Mouse (Mus musculus) cerebral cortex, adult 2 months (tissue): ENCODE measurements around the gene Gm6583.

Experiments
- WGBS: fragments of 180-500 bp; shearing (Covaris S2); methylation state at CpG from one replicate; pipeline ENCODE4 v1.1.7; 2018; 5-methylcytosine and 5-hydroxymethylcytosine counted together

Gm6583 gene

GRCm38 (mm10) chr5:112368666-112369065, 12.8 kb upstream of the Gm6583 start:
- WGBS: 69% methylated on average over 10 of the region's 10 CpGs

DNA sequence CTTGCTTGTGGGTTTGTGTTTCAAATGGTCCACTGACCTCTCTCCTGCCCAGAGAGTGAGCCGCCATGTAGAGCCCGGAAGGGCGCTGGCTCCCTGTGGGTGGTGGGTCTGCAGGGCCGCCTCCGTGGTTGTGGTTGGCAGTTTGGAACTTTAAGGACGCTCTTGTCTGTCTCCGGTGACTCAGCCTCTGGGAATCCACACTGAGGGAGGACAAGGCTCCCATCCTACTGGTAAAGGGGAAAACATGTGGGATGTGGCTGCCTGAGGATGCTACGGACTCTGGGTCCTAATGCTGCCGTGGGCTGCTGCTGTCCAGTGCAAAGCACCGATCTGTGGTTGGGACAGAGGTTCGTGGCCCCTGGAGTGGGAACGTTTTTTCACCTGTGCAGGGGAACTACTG, 12.1 kb upstream of the Gm6583 start:
- WGBS: 62% methylated on average over 12 of the region's 12 CpGs

GRCm38 (mm10) chr5:112367338-112367737, 11.5 kb upstream of the Gm6583 start:
- 66% methylated on average over 4 of the region's 4 CpGs for WGBS

GRCm38 (mm10) chr5:112366879-112367278, 11.0 kb upstream of the Gm6583 start:
- WGBS: 88% methylated on average over 6 of the region's 6 CpGs

- 83% methylated on average over 10 of the region's 10 CpGs for WGBS
Measured at GRCm38 (mm10) chr5:112364184-112364797, 8.5 kb upstream of the Gm6583 start.

DNA sequence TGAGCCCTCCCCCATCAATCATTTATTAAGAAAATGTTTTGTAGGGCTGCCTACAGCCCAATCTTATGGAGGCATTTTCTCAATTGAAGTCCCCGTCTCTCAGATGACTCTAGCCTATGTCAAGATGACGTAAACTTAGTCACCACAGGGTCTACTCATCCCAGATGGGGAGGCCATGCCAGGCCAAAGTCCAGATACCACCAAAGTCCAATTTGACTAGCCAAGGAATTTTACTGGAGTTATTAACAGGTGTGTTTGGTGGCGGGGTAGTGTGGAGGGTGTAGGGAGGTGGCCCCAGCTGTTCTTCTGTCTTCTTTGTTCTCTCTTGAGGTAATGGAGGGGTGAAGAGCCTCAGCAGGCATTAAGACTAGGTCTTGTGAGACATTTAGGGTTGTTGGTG, 4.2 kb upstream of the Gm6583 start:
- 97% methylated on average over 3 of the region's 3 CpGs for WGBS

GRCm38 (mm10) chr5:112359520-112359919, 3.7 kb upstream of the Gm6583 start:
- WGBS: 88% methylated on average over 4 of the region's 4 CpGs

- whole genome bisulfite sequencing: 84% methylated on average over 9 of the region's 9 CpGs
Measured at GRCm38 (mm10) chr5:112356322-112356721, 489 bp upstream of the Gm6583 start.

DNA sequence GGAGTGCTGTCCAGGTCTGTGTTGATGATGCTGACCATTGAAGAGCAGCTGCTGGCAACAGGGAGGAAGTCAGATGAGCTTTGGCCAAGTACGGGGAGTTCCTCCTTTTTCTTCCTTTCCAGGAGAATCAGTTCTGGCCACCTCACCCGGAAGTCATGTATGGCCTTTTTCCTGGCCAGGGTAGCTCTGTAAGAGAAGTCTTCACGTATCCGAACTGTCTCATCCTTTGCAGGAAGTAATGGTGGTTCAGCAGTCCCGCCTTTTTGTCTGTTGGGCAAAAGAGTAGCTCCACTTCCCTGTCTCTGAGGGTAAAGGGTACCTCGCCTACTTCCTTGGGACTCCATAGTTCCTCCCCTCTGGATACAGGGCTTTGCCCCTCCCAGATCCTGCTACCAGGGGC, 340 bp downstream of the Gm6583 start:
- 88% methylated on average over 6 of the region's 6 CpGs for WGBS

GRCm38 (mm10) chr5:112349169-112349568, 6.7 kb downstream of the Gm6583 start:
- 81% methylated on average over 8 of the region's 8 CpGs for WGBS

DNA sequence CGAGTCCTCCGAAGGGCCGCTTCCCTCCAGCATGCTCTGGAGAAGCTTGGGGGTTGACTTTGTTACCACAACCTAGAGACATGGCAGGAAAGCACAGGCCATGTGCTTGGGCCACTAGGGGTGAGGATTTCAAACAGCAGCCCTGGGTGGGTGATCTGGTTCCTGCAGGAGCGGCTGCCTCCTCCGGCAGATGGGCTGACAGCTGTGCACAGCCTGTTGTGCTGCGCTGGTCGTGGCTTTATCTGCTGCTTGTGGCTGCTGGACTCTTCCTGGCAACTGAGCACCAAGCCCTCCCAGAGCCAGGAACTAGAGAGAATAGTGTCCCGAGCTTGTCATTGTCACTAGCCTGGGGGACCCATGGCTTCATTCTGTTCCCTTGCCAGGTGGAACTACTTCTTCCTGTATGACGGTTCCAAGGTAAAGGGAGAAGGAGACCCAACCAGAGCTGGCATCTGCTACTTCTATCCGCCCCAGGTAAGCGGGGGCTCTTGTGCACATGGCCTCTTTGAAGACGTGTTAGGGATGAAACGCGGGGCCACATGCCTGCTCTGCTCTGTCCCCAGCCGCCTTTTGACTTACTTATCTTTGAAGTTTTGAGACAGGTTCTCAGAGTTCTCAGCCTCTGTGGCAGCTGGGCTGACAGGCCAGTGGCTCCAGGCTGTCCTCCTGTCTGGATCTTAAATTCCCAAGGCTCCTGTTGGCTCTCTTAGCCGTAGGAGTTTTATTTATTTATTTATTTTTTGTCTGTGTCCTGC, 9.4 kb downstream of the Gm6583 start:
- 77% methylated on average over 16 of the region's 16 CpGs for WGBS

DNA sequence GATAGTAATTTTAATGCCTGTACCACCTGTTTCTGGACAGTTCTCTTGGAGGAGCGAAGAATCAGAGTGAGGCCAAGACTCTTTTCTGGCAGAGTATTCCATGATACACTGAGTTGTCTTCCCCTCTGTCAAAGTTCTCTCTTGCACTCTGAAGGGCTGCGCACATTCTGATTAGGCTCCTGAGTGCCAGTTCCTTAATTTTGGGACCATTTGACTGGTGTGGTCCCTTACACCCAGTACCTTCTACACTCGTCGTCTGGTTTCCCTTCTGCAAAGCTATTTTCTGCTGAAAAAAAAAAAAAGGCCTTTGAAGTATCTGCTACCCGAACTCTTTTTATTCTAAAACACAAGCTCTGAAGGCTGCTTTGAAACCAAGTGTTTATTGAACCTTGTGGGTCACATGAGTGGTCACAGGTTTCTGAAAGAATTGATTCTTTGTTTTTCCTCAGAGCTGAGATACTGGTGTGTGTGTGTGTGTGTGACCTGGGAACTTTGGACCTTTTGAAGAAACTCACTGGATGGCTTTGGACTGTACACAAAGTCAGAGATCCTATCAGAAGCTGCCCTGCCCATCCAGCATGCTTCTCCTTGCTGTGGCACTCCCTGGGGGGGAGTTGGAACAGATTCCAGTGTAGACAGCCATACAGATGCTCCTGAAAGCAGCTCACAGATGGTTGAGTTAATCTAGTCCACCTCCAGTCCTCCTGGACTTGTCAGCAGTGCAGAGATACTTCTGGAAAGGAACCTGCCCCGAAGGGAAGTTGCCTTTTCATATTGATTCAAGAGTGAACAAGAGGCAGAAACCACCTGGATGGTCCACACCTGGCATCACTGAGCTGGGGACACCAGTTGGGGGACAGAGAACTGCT, 11.5 kb downstream of the Gm6583 start:
- 40% methylated on average over 6 of the region's 6 CpGs for WGBS

DNA sequence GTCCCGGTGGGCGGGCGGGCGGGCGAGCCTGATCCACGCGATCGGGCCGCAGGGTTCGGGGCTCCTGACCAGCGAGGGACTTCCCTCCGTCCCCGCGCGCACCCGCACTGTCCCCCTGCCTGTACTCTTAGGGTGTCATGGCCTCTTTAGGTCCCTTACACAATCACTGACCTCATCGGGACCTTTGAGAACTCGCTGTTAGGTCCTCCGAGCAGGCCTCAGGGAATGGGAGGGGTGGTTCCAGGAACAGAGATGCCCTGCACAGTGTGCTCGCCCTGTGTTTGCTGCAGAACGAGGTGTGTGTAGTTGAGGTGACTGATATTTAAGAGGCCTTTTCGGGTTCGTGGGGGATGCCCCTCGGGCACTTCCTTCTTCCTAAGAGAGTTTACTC, 12.6 kb downstream of the Gm6583 start:
- WGBS: under 1% methylated on average over 23 of the region's 24 CpGs

DNA sequence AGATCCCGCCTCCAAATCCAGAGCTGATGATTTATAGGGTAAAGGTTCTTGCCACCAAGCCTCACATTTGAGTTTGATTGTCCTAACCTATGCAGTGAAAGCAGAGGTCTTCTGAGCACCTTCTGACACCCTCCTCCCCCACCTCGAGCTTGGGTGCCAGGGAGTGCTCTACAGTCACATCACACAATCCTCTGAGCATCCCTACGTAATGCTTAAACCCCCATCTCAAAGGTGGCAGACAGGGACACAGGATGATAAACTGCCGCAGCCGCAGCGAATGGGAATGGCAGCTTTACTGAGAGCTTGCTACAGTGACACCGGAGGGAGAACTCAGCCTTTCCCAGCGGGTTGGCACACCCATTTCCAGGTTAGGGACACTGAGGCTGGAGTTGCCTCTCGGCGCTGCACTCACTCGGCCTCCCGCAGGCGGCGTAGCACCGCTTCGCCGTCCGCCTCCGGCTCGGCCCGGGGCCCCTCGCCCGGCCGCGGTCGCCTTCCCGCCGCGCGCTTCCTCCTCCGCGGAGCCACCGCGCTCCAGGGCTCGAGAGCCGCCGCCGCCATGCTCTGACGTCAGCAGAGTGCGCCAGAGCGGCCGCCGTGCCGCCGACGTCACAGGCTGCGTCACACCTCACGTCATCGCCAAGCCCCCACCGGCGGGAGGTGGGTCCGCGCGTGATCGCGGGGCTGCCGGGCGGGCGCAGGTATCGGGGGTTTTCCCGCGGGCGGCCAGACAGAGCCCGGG, 13.2 kb downstream of the Gm6583 start, which contains the start of the genes Srrd and Hps4:
Gene Srrd, minus strand, starts transcription at position 578 of the 742 bp plus-strand sequence.
Gene Hps4, plus strand, starts transcription at position 621 of the 742 bp plus-strand sequence.
- WGBS: 2% methylated on average over 64 of the region's 64 CpGs

GRCm38 (mm10) chr5:112339215-112339614, 16.6 kb downstream of the Gm6583 start:
- WGBS: 47% methylated on average over 7 of the region's 7 CpGs

- 90% methylated on average over 22 of the region's 22 CpGs for WGBS
Measured at GRCm38 (mm10) chr5:112337004-112337403, 18.8 kb downstream of the Gm6583 start.

GRCm38 (mm10) chr5:112335473-112335872, 20.4 kb downstream of the Gm6583 start:
- WGBS: 31% methylated on average over 2 of the region's 2 CpGs

DNA sequence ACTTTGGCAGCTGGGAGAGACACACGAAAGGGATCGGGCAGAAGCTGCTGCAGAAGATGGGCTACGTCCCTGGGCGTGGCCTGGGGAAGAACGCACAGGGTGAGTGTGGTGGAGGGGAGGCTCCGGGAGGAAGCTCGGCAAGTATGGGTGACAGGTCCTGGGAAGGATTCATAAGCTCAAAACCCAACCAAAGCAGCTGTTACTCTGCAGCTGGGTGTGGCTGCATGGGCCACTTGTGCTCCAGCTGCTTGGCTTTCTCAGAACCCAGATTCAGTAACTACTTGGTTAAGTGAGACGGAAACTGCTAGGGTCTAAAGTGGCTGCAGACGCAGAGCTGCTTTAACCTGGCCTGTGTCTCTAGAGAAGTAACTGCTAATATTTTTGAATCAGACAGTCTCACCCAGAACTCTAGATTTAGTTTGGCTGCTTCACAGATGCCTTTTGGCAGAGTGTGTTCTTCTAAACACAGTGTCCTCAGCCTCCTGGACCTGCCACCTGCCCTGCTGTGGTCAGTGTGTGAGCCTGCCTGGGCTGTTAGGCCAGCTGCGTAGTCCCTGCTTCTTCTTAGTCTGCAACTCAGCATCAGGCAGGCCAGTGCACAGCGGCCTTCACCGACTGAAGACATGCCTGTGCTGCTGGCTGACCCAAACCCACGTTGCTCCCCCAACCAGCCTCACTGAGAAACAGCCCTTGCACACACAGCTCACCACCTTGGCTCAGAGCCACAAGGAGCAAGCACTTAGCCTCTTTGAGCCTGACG, 25.8 kb downstream of the Gm6583 start:
- 90% methylated on average over 14 of the region's 14 CpGs for WGBS

- 80% methylated on average over 15 of the region's 15 CpGs for WGBS
Measured at GRCm38 (mm10) chr5:112327854-112328253, 28.0 kb downstream of the Gm6583 start.

DNA sequence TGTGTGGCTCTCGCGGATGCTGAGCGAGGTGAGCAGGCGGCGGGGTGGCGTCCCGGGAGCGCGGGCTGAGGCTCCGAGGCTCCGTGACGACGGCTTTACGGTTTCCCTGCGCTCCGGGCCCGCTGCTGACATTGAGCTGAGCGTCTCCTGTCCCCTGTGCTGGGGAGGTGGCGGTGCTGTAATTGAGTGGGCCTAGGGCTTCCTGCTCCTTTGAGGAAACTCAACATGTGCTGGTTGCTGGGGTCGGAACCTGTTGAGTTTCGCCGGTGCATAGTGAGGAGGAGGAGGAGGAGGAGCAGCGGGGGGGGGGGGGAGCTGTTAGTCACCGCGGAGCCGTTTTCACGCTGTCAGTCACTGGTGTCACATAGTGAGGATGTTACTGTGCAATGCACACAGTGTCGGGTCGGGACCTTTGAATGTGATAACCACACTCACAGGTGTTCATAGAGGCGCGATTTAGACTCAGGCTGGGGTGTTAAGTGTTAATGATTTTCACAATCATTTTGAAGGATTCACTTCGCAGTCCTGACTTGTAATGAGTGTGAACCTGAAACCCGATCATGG, 29.3 kb downstream of the Gm6583 start:
- under 1% methylated on average over 33 of the region's 33 CpGs for WGBS
